Mouse (Mus musculus) stomach, postnatal 0 days (tissue): Measurements from ENCODE around the gene Gm8439.

ENCODE experiments used
- CTCF ChIP-seq: IDR thresholded peaks from 2 replicates; pipeline ENCODE4 v1.5.1; 2016; ENCODE audit warnings: antibody characterized with exemption, low read depth, mild to moderate bottlenecking, moderate library complexity
- EP300 ChIP-seq: optimal IDR thresholded peaks from 2 replicates; pipeline ENCODE3; 2016; ENCODE audit warnings: antibody characterized with exemption

- TF ChIP-seq CTCF (0 out of 2 replicates have a peak, but pooled peaks have one; percentile 5), EP300 (no peak)
Observed at GRCm38 (mm10) chr4:120615528-120616081, 27.1 kb downstream of the Gm8439 start.
